Mouse (Mus musculus): ENCODE results near the gene 4930579G24Rik. TPM values are rescaled to one million over a fixed set of nuclear protein-coding genes. Genes with fewer than 3 reads are reported as not detected.

The 4930579G24Rik gene
- 7.6 and 9.9 TPM in 2 replicates for polyA plus RNA-seq (2012; rRNA removed)

GRCm38 (mm10) chr3:79628561-79629415, at the start of gene 4930579G24Rik:
Gene 4930579G24Rik (plus strand): TSS chr3:79629079.

DNA sequence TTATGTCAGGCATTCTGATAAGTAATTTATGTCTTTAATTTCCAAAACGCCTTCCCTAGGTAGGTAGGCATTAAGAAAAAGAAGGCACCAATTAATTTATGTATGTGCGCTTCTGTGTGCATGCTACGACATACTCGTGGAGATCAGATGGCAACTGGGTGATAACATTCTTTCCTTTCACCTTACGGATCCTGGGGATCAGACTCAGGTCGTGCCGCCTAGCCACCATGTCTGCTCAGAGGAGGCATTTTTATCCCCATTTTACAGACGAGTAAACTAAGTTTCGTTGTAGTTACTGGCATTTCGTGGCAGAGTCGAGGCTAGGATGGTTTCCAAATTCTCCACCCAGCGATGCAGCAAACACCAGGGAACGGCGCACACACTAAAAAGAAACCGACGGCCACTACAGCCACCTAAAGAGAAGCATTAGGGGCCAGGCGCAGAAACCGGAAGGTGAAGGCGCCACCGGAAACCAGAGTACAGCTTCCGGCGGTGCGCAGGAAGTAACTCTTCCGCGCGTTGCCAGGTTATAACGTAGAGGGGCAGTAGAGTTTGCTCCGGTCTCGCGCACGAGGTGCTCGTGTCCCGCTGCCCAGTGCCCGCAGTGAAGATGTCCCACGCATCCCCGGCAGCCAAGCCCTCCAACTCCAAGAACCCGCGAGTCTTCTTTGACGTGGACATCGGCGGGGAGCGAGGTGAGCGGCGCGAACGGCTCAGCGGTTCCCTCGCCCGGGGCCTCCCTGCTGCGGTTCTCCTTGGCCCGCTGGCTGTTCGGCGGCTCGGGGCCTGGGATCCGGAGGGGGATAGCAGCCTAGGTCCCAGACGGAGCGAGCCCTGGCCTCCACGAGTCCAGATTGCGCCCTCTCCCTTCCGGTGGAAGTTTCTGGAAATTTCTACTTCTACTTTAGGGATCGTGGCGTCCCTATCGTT, 37.8 kb upstream of the 4930579G24Rik start, which contains the start of gene Ppid:
Gene Ppid, plus strand, starts transcription at position 480 of the 930 bp plus-strand sequence.

DNA sequence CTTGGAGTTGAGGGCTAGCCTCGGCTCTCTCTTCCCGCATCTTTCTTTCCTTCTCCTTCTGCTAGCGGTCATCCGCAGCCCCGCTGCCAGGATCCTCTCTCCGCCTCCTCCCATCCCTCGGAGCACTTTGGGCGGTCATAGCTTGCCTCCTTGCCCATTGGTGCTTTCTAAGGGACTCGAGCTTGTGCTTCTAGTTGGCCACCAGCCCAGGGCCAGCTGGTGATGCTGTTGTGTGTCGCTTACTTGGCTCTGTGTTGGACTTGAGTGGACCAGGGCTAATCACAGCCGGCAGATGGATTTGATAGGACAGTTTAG, 494 bp downstream of the 4930579G24Rik start, which contains the start of gene Etfdh:
Gene Etfdh, minus strand, starts transcription at position 85 of the 315 bp plus-strand sequence.

Other genes starting within 250 kb of the 4930579G24Rik start
- 5.3 and 7.4 TPM in 2 replicates for gene Fnip2, start 61.3 kb upstream of the 4930579G24Rik start, polyA plus RNA-seq (2012; rRNA removed)
- gene Ppid, start 37.7 kb upstream of the 4930579G24Rik start, polyA plus RNA-seq (2012; rRNA removed), result 69.8 and 73.6 TPM in 2 replicates
- gene Etfdh, start 421 bp downstream of the 4930579G24Rik start, polyA plus RNA-seq (2012; rRNA removed), result 21.8 and 25.3 TPM in 2 replicates
- under 0.01 and 0.05 TPM in 2 replicates for gene Rxfp1, start 108.8 kb downstream of the 4930579G24Rik start, polyA plus RNA-seq (2012; rRNA removed)
- 0.42 and 0.91 TPM in 2 replicates for gene Tmem144, start 223.7 kb downstream of the 4930579G24Rik start, polyA plus RNA-seq (2012; rRNA removed)